Mouse (Mus musculus) liver, embryonic 15.5 days (tissue): ENCODE results near the gene Tnfrsf1a. TPM values are rescaled to one million over a fixed set of nuclear protein-coding genes. Genes with fewer than 3 reads are reported as not detected.

Source experiments
- ATAC-seq: fragments of 200-750 bp; cut with Nextera tagmentation; 2 replicates; pipeline ENCODE4 v1.8.0; 2017; ENCODE audit warnings: moderate number of reproducible peaks, mild to moderate bottlenecking, moderate library complexity; ENCODE audit not compliant: insufficient read depth
- H3K27ac ChIP-seq: fragments of 300-500 bp; sonication (generic); replicated peaks from 2 replicates; pipeline ENCODE4 v1.5.1; 2015; ENCODE audit warnings: mild to moderate bottlenecking, inconsistent platforms
- H3K27me3 ChIP-seq: fragments of 300-500 bp; sonication (generic); 2 replicates; pipeline ENCODE4 v1.6.1; 2015; ENCODE audit warnings: mild to moderate bottlenecking, inconsistent platforms
- H3K36me3 ChIP-seq: fragments of 300-500 bp; sonication (generic); replicated peaks from 2 replicates; pipeline ENCODE4 v1.6.1; 2015; ENCODE audit warnings: moderate library complexity, mild to moderate bottlenecking, inconsistent platforms
- H3K4me1 ChIP-seq: fragments of 300-500 bp; sonication (generic); replicated peaks from 2 replicates; pipeline ENCODE4 v1.6.1; 2015; ENCODE audit warnings: inconsistent platforms
- H3K4me2 ChIP-seq: fragments of 300-500 bp; sonication (generic); 2 replicates; pipeline ENCODE4 v1.6.1; 2015; ENCODE audit warnings: moderate library complexity, mild to moderate bottlenecking, inconsistent platforms
- H3K4me3 ChIP-seq: fragments of 300-500 bp; sonication (generic); replicated peaks from 2 replicates; pipeline ENCODE4 v1.5.1; 2015; ENCODE audit warnings: mild to moderate bottlenecking, inconsistent platforms
- H3K9ac ChIP-seq: fragments of 300-500 bp; sonication (generic); 2 replicates; pipeline ENCODE4 v1.6.1; 2015; ENCODE audit warnings: moderate library complexity, mild to moderate bottlenecking, inconsistent platforms
- H3K9me3 ChIP-seq: fragments of 300-500 bp; sonication (generic); replicated peaks from 2 replicates; pipeline ENCODE4 v1.6.1; 2016; ENCODE audit warnings: inconsistent platforms
- WGBS: fragments of 180-500 bp; shearing (Covaris S2); methylation state at CpG from one replicate; pipeline ENCODE4 v1.1.7; 2015; ENCODE audit warnings: mixed read lengths; ENCODE audit not compliant: insufficient replicate concordance; 5-methylcytosine and 5-hydroxymethylcytosine counted together
- polyA plus RNA-seq: library from polyadenylated mRNA; unstranded; fragments of >200 nt; fragmentation: Nextera tagmentation; extraction: Ambion mirVana; gene quantifications from 2 replicates; pipeline ENCODE4 v1.2.1, GENCODE M21; 2015

The Tnfrsf1a gene
- polyA plus RNA-seq, 1 experiment from 2014 or later = 29.4 TPM

DNA sequence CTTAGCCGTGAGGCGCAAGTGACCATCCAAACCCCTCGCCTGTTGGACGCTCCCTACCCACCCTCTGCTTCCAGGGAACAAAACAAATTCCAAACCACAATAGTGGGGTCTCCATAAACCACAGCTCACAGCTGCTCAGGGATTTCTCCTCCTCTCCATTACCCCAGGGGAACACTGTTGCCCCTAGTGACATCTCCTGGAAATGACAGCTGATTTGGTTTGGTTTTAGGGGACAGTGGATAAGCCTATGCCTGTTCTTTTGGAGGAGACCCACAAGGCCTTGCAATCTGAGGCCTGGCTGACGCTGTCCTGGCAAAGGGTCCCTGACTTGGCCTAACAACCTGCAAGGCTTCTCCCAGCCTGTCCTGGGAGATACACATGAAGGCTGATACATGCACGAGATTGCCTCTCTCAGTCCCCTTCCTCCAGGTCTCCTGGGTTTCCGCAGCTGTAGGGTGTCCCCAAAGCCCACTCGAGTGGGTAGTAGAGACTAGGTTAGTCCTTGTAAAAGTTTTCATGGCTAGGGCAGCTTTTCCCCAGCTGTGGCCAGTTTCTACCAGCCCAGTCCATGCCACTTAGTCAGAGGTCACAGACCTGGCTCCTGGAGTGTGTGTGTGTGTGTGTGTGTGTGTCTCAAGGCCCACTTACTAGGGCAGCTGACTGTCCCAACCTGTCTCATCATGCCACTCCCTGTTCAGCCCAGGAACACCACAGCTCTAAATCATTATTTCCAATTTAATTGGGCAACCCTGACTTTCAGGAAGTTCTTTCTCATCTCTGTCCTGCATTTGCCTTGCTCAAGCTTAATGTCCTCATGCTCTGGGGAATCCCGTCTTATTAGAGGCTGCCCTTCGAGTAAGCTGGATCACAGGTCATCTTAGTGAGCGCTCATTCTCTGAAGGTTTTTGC lies 36.2 kb downstream of the Tnfrsf1a start:
- Histone ChIP-seq H3K27ac (no peak overlapping the region), H3K9me3 (no peaks in the 10 kb centered on the region), H3K9ac (no peak overlapping the region), H3K36me3 (no peaks in the 10 kb centered on the region), H3K27me3 (peaks cover 21% of the 10 kb centered on the region), H3K4me1 (peaks cover 15% of the 10 kb centered on the region), H3K4me3 (no peak overlapping the region), H3K4me2 (no peak overlapping the region)
- 48% methylated on average over 11 of the region's 11 CpGs for WGBS
- ATAC-seq = no peak

DNA sequence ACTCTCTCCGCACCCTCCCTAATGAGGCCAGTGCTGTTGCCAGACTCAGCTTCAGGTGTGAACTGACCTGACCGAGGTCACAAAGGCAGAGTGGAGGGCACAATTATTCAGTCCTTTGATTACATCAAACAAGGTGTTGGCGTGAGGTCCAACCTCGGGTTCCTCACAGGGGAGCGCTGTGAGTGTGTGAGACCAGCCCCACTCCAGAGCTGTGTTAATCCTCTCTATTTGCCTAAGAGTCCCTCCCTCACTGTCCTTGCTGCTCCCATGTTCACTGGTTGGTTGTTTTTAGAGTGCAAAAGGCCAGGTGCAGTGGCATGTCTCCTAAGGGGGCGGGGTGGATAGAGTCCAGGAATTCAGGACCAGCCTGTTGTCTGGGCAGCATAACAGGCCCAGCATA lies 36.9 kb downstream of the Tnfrsf1a start:
- H3K27me3 ChIP-seq = peaks cover 13% of the 10 kb centered on the region
- no peak overlapping the region for H3K27ac ChIP-seq
- no peak overlapping the region for H3K4me2 ChIP-seq
- peaks cover 15% of the 10 kb centered on the region for H3K4me1 ChIP-seq
- H3K9me3 ChIP-seq = no peaks in the 10 kb centered on the region
- WGBS = 48% methylated on average over 6 of the region's 6 CpGs
- ATAC-seq = peak; percentile 52
- H3K4me3 ChIP-seq = no peak overlapping the region
- H3K9ac ChIP-seq = no peak overlapping the region
- no peaks in the 10 kb centered on the region for H3K36me3 ChIP-seq

DNA sequence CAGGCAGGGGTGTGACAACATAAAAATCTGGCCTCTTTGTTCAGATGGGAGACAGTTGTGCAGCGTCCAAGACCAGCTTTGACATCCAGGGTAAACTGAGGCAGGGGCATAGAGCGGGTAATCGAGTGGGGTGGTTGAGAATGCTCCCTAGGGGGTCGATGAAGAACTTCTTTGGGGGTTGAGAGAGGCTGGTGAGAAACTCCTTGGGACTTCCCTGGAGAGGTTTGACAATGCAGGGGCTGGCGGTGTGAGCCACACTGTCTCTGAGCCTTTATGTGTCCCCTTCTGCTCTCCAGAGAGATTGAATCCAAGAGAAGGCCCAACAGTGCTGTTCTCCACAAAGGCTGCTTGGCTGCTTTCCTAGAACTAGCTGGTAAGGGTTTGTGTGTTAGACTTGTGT lies 40.7 kb downstream of the Tnfrsf1a start:
- Histone ChIP-seq H3K27me3 (no peaks in the 10 kb centered on the region), H3K4me3 (no peak overlapping the region), H3K27ac (no peak overlapping the region), H3K4me1 (peaks cover 15% of the 10 kb centered on the region), H3K9me3 (no peaks in the 10 kb centered on the region), H3K4me2 (no peak overlapping the region), H3K36me3 (no peaks in the 10 kb centered on the region), H3K9ac (no peak overlapping the region)
- no peak for ATAC-seq
- WGBS = 72% methylated on average over 5 of the region's 5 CpGs

DNA sequence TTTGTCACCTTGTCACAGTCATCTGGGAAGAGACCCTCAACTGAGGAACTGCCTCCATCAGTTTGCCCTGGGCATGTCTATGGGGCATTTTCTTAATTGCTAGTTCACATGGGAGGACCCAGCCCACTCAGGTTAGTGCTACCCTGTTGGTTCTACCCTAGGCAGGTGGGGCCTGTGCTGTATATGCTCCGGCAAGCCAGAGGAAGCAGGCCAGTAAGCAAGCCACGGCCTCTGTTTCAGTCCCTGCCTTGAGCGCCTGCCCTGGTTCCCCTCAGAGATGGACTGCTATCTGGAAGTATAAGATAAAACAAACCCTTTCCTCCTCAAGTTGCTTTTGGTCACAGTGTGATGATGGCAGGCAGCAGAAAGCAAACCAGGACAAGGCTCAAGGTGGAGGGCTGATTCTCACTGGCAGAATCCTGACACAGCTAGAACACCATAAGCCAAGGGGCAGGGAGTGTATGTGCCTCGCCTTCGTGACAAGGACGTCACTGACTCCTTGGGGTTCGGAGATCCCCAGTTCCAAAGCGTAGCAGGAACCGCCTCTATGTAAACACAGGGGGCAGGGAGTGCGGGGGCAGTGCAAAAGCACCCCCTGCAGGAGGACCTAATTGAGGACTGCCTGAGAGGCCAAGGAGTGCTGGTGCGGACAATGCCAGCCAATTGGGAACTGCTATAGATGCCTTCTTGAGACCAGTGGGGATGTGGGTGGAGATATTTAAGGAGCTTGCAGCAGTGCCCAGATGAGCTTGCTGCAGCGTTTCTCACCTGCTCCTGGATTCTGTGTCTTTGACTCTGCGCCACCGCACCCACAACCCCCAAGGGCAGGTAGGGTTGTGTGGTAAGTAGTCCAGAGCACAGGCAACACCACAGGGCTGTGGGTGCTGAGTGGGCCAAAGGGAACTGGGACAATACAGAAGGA lies 56.6 kb downstream of the Tnfrsf1a start:
- Histone ChIP-seq H3K4me3 (no peak overlapping the region), H3K27ac (no peak overlapping the region), H3K9ac (no peak overlapping the region), H3K36me3 (no peaks in the 10 kb centered on the region), H3K4me2 (no peak overlapping the region), H3K9me3 (no peaks in the 10 kb centered on the region), H3K4me1 (peaks cover 4% of the 10 kb centered on the region; the same call in 1 of the 2 replicates), H3K27me3 (no peaks in the 10 kb centered on the region)
- ATAC-seq = no peak
- 55% methylated on average over 14 of the region's 14 CpGs for WGBS

DNA sequence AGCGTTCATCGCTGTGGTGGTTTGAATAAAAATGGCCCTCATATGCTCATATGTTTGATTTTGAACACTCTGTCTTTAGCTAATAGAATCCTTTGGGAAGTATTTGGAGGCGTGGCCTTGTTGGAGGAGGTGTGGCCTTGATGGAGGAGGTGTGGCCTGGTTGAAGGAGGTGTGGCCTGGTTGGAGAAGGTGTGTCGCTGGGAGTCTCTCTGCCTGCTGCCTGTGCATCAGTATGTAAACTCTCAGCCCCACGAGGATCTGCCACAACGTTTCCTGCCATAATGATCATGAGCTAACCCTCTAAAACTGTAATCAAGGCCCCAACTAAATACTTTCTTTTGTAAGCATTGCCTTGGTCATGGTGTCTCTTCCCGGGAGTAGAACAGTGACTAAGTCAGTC lies 58.1 kb downstream of the Tnfrsf1a start:
- WGBS = 64% methylated on average over 7 of the region's 7 CpGs

DNA sequence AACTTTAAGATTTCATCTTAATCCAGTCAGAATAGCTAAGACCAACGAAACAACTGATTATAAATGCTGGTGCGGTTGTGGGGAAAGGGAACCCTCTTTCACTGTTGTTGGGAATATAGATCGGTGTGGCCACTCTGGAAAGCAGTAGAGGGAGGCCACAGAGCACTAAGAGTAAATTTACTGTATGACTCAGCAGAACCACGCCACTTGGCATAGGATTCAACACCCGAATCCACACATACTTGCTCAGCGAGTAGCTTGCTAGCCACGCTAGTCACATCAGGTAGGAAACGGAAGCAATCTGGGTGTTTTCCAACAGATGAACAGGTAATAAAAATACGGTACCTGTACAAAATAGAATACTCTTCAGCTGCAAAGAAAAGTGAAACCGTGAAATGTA lies 58.5 kb downstream of the Tnfrsf1a start:
- WGBS = 67% methylated on average over 10 of the region's 10 CpGs
- no peaks in the 10 kb centered on the region for H3K9me3 ChIP-seq
- H3K4me1 ChIP-seq = peaks cover 13% of the 10 kb centered on the region
- ATAC-seq = no peak
- no peaks in the 10 kb centered on the region for H3K36me3 ChIP-seq
- no peak overlapping the region for H3K27ac ChIP-seq
- H3K27me3 ChIP-seq = no peaks in the 10 kb centered on the region
- no peak overlapping the region for H3K4me3 ChIP-seq
- no peak overlapping the region for H3K4me2 ChIP-seq
- no peak overlapping the region for H3K9ac ChIP-seq

More for the DNA sequence above, 58.1 kb downstream of the Tnfrsf1a start:
- Histone ChIP-seq H3K9me3 (no peaks in the 10 kb centered on the region), H3K27ac (no peak overlapping the region), H3K4me1 (peaks cover 13% of the 10 kb centered on the region), H3K9ac (no peak overlapping the region), H3K27me3 (no peaks in the 10 kb centered on the region), H3K36me3 (no peaks in the 10 kb centered on the region), H3K4me2 (no peak overlapping the region), H3K4me3 (no peak overlapping the region)
- ATAC-seq = no peak

DNA sequence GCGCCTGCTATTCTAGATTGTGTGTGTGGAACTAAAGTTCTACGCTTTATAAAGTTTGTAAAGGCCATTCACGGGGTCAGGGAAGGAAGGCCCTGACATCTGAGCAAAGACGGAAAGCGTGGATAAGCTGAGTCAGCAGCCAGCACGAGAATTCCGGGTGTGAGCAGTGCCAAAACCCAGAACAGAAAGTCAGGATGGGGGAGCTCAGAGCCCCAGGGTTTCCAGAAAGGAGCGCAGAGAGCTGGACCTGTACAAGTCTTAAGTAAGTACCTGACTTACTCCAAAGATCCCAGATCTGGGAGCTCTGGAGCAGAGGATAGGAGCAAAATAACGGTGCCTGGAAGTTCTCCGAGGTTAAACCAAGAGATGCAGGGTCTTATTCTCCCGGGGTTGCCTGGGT lies 61.4 kb downstream of the Tnfrsf1a start:
- 51% methylated on average over 11 of the region's 11 CpGs for WGBS

DNA sequence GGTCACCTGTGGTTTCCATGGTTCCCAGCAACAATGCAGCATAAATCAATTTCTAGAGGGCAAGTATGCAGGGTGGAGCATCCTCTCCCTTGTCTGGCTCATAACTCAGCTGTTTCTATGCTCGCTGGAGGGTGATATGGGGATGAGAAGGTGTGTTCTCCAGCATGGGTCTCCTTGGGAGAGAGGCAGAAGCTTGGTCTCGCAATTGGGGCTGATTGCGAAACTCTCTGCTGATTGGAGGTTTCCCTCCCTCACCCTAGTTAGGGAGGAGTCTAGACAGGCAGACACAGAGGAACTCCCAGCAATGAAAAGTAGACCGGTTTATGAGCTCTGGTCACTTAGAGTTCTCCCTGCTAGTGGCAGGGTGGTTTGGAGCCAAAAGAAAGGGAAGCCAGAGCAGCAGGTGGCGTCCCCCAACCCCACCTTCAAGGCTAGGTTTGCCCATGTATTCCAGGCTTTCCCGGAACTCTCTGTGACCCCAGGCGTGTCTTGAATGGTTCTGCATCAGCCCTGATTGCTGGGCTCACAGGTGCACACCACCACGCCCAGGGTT lies 61.9 kb downstream of the Tnfrsf1a start:
- peak; percentile 42; the same call in 1 of the 2 replicates for ATAC-seq
- 27% methylated on average over 8 of the region's 8 CpGs for WGBS

More for the DNA sequence above, 61.4 kb downstream of the Tnfrsf1a start:
- Histone ChIP-seq H3K4me2 (no peak overlapping the region), H3K27ac (no peak overlapping the region), H3K4me3 (no peak overlapping the region), H3K36me3 (no peaks in the 10 kb centered on the region), H3K27me3 (no peaks in the 10 kb centered on the region), H3K4me1 (peaks cover 13% of the 10 kb centered on the region), H3K9me3 (no peaks in the 10 kb centered on the region), H3K9ac (no peak overlapping the region)
- no peak for ATAC-seq

DNA sequence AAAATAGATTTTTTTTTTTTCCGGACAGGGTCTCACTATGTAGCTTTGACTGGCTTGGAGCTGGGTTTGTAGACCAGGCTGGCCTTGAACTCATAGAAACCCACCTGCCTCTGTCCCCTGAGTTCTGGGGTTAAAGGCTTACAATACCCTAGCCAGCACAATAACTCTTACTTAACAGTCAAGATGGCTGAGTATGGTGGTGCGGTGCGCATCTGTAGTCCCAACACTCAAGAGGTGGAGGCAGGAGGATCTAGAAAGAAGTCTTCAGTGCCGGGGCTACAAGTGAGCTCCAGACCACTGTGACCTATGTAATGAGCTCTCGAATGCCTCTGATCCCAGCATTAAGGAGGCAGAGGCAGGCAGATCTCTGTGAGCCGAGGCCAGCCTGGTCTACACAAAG lies 62.5 kb downstream of the Tnfrsf1a start:
- no peak overlapping the region for H3K4me2 ChIP-seq
- H3K4me1 ChIP-seq = peaks cover 9% of the 10 kb centered on the region; the same call in 1 of the 2 replicates
- H3K9me3 ChIP-seq = no peaks in the 10 kb centered on the region
- H3K27ac ChIP-seq = no peak overlapping the region
- no peak overlapping the region for H3K4me3 ChIP-seq
- WGBS = 58% methylated on average over 6 of the region's 6 CpGs
- ATAC-seq = no peak
- H3K27me3 ChIP-seq = no peaks in the 10 kb centered on the region
- no peaks in the 10 kb centered on the region for H3K36me3 ChIP-seq
- no peak overlapping the region for H3K9ac ChIP-seq

More for the DNA sequence above, 61.9 kb downstream of the Tnfrsf1a start:
- H3K36me3 ChIP-seq = no peaks in the 10 kb centered on the region
- no peaks in the 10 kb centered on the region for H3K27me3 ChIP-seq
- no peak overlapping the region for H3K9ac ChIP-seq
- H3K27ac ChIP-seq = no peak overlapping the region
- H3K4me2 ChIP-seq = peak overlapping the region; percentile 24; the same call in 1 of the 2 replicates
- H3K4me1 ChIP-seq = peaks cover 9% of the 10 kb centered on the region; the same call in 1 of the 2 replicates
- no peaks in the 10 kb centered on the region for H3K9me3 ChIP-seq
- no peak overlapping the region for H3K4me3 ChIP-seq
